Mouse (Mus musculus): Measurements from ENCODE around the gene Gm13278.
"Not testable (repeated sequence)": the region's sequence is repeated elsewhere in the genome, so short reads cannot be mapped to it uniquely, and the experiment has no call there.

The Gm13278 gene

GRCm38 (mm10) chr4:88802954-88803353, 11.6 kb downstream of the Gm13278 start, which contains the start of gene Gm13287:
Gene Gm13287, plus strand, starts transcription at chr4:88803254.
- not testable (repeated sequence) for TF ChIP-seq GATA4 (IDR thresholded peaks at IDR 0.05; ENCODE audit: insufficient replicate concordance, low read length)

GRCm38 (mm10) chr4:88805231-88805630, 13.9 kb downstream of the Gm13278 start, which contains the start of gene Gm13288:
Gene Gm13288, plus strand, starts transcription at chr4:88805531.
- not testable (repeated sequence) for TF ChIP-seq GATA4 (IDR thresholded peaks at IDR 0.05; ENCODE audit: insufficient replicate concordance, low read length)

GRCm38 (mm10) chr4:88815928-88816327, 24.6 kb downstream of the Gm13278 start, which contains the start of gene Ifna7:
Gene Ifna7, plus strand, starts transcription at chr4:88816228.
- no peak for TF ChIP-seq GATA4 (IDR thresholded peaks at IDR 0.05; ENCODE audit: insufficient replicate concordance, low read length)

- TF ChIP-seq GATA4 (IDR thresholded peaks at IDR 0.05; ENCODE audit: insufficient replicate concordance, low read length): no peak
Measured at GRCm38 (mm10) chr4:88819659-88820058, 28.3 kb downstream of the Gm13278 start, which contains the start of gene Ifna11. Gene Ifna11, plus strand, starts transcription at chr4:88819959.

GRCm38 (mm10) chr4:88822995-88823394, 31.6 kb downstream of the Gm13278 start:
- TF ChIP-seq GATA4 (IDR thresholded peaks at IDR 0.05; ENCODE audit: insufficient replicate concordance, low read length): no peak

- TF ChIP-seq GATA4 (IDR thresholded peaks at IDR 0.05; ENCODE audit: insufficient replicate concordance, low read length): not testable (repeated sequence)
Measured at GRCm38 (mm10) chr4:88827116-88827515, 35.8 kb downstream of the Gm13278 start, which contains the start of gene Ifna6. Gene Ifna6, plus strand, starts transcription at chr4:88827416.

GRCm38 (mm10) chr4:88830523-88830922, 39.2 kb downstream of the Gm13278 start:
- TF ChIP-seq GATA4 (IDR thresholded peaks at IDR 0.05; ENCODE audit: insufficient replicate concordance, low read length): no peak

- not testable (repeated sequence) for TF ChIP-seq GATA4 (IDR thresholded peaks at IDR 0.05; ENCODE audit: insufficient replicate concordance, low read length)
Measured at GRCm38 (mm10) chr4:88835225-88835624, 43.9 kb downstream of the Gm13278 start, which contains the start of gene Ifna5. Gene Ifna5, plus strand, starts transcription at chr4:88835525.

GRCm38 (mm10) chr4:88838828-88839227, 47.5 kb downstream of the Gm13278 start:
- no peak for TF ChIP-seq GATA4 (IDR thresholded peaks at IDR 0.05; ENCODE audit: insufficient replicate concordance, low read length)

- TF ChIP-seq GATA4 (IDR thresholded peaks at IDR 0.05; ENCODE audit: insufficient replicate concordance, low read length): no peak
Measured at GRCm38 (mm10) chr4:88840058-88840457, 48.7 kb downstream of the Gm13278 start.

GRCm38 (mm10) chr4:88841438-88841911, 50.1 kb downstream of the Gm13278 start, which contains the start of gene Ifna4:
Gene Ifna4, plus strand, starts transcription at chr4:88841861.
- TF ChIP-seq GATA4 (IDR thresholded peaks at IDR 0.05; ENCODE audit: insufficient replicate concordance, low read length): no peak
